Mouse (Mus musculus) E14TG2a.4 (cell line): ENCODE results near the gene Pip4k2b.
"Not testable (repeated sequence)": the region's sequence is repeated elsewhere in the genome, so short reads cannot be mapped to it uniquely, and the experiment has no call there.

Experiments
- H3K27me3 ChIP-seq: 2 replicates; pipeline ENCODE4 v1.6.1; 2014; ENCODE audit warnings: low read length, control low read depth; ENCODE audit not compliant: insufficient read depth
- H3K36me3 ChIP-seq: 2 replicates; pipeline ENCODE4 v1.6.1; 2014; ENCODE audit warnings: low read length, control low read depth; ENCODE audit not compliant: insufficient read depth
- H3K4me1 ChIP-seq: replicated peaks from 2 replicates; pipeline ENCODE4 v1.6.1; 2014; ENCODE audit warnings: low read depth, low read length, control low read depth
- H3K4me3 ChIP-seq: replicated peaks from 2 replicates; pipeline ENCODE4 v1.5.1; 2014; ENCODE audit warnings: mild to moderate bottlenecking, low read length
- H3K9me3 ChIP-seq: 2 replicates; pipeline ENCODE4 v1.6.1; 2014; ENCODE audit warnings: low read length, control low read depth
- CTCF ChIP-seq: conservative IDR thresholded peaks from 2 replicates; pipeline ENCODE4 v1.5.1; 2014; ENCODE audit warnings: low read length
- NANOG ChIP-seq: IDR thresholded peaks from 2 replicates; pipeline ENCODE4 v1.6.1; 2014; ENCODE audit warnings: borderline replicate concordance, low read length, mixed read lengths
- POU5F1 ChIP-seq: IDR thresholded peaks from 2 replicates; pipeline ENCODE4 v1.6.1; 2014; ENCODE audit warnings: low read length, borderline replicate concordance

The Pip4k2b gene

DNA sequence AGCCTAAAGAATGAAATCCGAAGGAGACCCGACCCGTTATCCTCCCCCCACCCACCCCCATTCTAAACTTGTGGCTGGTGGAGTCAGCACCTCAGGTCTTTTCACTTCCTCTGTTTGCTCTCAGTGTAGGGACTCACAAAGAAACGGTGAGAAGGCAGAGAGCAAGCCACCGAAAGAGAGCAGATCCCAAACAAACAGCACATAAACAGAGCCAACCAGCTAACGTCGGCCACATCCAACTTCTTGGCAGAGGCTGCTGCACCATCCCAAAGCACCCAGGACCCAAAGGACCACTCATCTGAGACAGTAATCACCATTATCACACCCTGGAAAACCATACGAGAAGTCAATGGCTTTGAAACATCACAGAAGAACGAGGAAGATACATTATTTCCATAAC, 1.1 kb downstream of the Pip4k2b start:
- TF ChIP-seq POU5F1 (no peak), CTCF (no peak)
- H3K4me3 ChIP-seq = peak overlapping the region; percentile 92
- peaks cover 68% of the 10 kb centered on the region for H3K4me1 ChIP-seq
- H3K36me3 ChIP-seq = peaks cover 35% of the 10 kb centered on the region
- H3K27me3 ChIP-seq = no peaks in the 10 kb centered on the region
- no peaks in the 10 kb centered on the region for H3K9me3 ChIP-seq

DNA sequence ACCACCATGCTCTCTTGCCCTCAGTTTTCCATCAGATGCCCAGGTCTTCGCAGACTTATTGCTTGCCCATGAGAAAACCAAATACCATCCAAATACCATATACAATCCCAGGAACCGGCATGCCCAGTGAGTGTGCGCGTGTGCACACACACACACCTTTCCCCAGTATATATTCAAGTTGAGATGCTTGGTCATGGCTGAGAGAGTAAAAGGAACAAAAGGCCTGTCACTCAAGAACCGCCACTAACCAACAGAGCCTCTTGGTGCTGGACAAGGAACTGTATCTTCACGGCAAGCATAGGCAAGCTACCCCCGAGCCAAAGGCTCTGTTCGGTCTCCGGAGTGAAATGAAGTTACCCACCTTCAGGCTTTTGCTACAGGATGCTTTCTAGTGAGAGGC, 1.9 kb downstream of the Pip4k2b start:
- no peaks in the 10 kb centered on the region for H3K27me3 ChIP-seq
- H3K9me3 ChIP-seq = no peaks in the 10 kb centered on the region
- H3K4me3 ChIP-seq = peak overlapping the region; percentile 92
- peaks cover 27% of the 10 kb centered on the region for H3K36me3 ChIP-seq
- TF ChIP-seq NANOG (no peak), CTCF (no peak), POU5F1 (no peak)
- H3K4me1 ChIP-seq = peaks cover 71% of the 10 kb centered on the region

DNA sequence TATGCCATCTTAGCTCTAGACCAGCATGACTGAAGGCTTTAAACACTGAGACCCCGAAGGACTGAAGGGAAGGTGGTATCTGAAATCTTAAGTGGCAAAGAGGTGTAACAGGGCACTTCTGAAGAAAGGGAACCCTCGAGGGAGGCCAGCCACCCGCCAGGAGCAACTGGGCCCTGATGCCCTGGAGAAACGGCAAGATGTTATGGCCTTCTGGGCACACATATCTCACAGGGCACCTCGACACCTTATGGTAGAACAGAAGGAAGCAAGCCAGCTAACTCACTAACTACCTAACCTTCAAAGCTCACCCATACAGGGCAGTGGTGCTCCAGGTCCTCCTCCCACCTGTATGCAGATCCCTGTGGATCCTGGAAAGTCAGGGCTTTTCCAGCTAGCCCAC, 2.3 kb downstream of the Pip4k2b start:
- peaks cover 22% of the 10 kb centered on the region for H3K36me3 ChIP-seq
- H3K9me3 ChIP-seq = no peaks in the 10 kb centered on the region
- H3K4me1 ChIP-seq = peaks cover 74% of the 10 kb centered on the region
- no peak for TF ChIP-seq POU5F1
- no peak for TF ChIP-seq CTCF
- no peak for TF ChIP-seq NANOG
- no peaks in the 10 kb centered on the region for H3K27me3 ChIP-seq
- H3K4me3 ChIP-seq = peak overlapping the region; percentile 92; the same call in 1 of the 2 replicates

DNA sequence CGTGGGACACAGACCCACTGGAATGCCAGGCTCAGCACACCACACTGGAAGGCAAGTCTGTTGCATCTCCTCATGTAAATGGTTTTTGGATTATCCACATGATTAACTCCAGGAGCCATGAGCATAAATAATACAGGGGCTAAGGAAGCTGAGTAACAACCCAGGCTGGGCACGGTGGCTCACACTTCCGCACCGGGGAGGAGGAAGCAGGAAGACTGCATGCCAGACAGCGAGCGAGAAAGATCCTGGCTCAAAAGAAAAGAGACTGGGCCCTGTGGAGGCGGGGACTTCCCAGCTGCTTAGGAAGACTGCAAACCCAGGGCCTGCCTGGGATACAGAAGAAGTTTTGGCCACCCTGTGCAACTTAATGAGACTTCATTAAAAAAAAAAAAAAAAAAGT, 4.3 kb downstream of the Pip4k2b start:
- no peaks in the 10 kb centered on the region for H3K9me3 ChIP-seq
- peaks cover 67% of the 10 kb centered on the region for H3K4me1 ChIP-seq

DNA sequence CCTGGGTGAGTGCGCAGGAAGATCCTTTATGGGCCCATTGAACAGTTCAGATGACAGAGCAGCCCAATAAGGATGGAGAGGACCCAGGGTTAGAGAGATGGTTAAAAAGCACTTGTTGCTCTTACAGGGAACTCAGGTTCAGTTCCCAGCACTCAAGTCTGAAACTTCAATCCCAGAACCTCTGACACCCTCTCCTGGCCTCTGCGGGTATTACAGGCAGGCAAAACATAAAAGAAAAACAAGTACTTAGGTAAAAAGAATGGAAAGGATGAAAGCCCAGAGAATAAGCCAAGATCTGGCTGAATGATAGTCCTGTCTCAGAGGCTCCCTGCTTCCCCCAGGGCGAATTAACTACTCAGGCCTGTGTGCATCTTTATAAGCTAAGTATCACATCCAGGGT, 5.3 kb downstream of the Pip4k2b start:
- TF ChIP-seq POU5F1 = no peak
- TF ChIP-seq NANOG = no peak
- TF ChIP-seq CTCF = peak; percentile 88
- Histone ChIP-seq H3K9me3 (no peaks in the 10 kb centered on the region), H3K4me3 (no peak overlapping the region), H3K36me3 (peaks cover 13% of the 10 kb centered on the region), H3K27me3 (no peaks in the 10 kb centered on the region), H3K4me1 (peaks cover 69% of the 10 kb centered on the region)

More for the DNA sequence above, 4.3 kb downstream of the Pip4k2b start:
- Histone ChIP-seq H3K36me3 (peaks cover 13% of the 10 kb centered on the region), H3K4me3 (0 out of 2 replicates have a peak overlapping the region, but pooled peaks have one; percentile 4), H3K27me3 (no peaks in the 10 kb centered on the region)
- TF ChIP-seq NANOG (no peak), CTCF (no peak), POU5F1 (no peak)

DNA sequence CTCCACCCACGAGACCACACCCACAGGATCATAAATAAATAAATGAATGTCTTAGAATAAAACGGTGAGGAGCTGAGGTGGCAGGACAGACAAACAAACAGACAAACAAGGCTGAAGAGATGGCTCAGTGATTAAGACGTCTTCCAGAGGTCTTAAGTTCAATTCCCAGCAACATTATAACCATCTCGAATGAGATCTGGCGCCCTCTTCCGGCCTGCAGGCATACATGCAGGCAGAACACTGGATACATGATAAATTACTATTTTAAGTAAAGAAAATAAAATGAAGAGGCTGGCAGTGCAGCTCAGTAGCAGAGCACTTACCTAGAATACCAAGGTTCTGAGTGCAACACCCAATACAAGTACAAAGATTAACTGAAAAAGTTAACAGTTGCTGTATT, 5.8 kb downstream of the Pip4k2b start:
- TF ChIP-seq CTCF (peak; percentile 87), POU5F1 (no peak), NANOG (no peak)
- peaks cover 13% of the 10 kb centered on the region for H3K36me3 ChIP-seq
- H3K4me3 ChIP-seq = no peak overlapping the region
- peaks cover 71% of the 10 kb centered on the region for H3K4me1 ChIP-seq
- no peaks in the 10 kb centered on the region for H3K9me3 ChIP-seq
- no peaks in the 10 kb centered on the region for H3K27me3 ChIP-seq

DNA sequence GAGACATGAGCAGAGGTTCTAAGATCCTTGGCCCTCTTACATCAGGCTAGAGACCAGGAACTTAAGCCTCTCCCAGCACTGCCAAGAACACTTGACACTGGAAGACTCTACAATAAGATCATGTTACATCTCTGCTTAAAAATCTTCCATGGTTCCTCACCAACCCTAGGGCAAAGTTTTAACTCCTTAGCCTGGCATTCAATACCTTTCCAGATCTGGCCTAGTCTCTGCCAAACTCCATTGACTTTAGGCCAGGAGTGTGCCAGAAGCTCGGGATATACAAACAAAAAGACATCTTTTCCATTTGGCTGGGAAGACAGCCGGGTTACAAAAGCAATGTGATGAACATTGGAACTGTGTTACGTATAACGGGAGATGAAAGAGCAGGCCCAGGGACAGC, 6.9 kb downstream of the Pip4k2b start:
- peaks cover 12% of the 10 kb centered on the region for H3K36me3 ChIP-seq
- TF ChIP-seq POU5F1 = no peak
- H3K4me3 ChIP-seq = no peak overlapping the region
- no peaks in the 10 kb centered on the region for H3K27me3 ChIP-seq
- peaks cover 70% of the 10 kb centered on the region for H3K4me1 ChIP-seq
- H3K9me3 ChIP-seq = no peaks in the 10 kb centered on the region

DNA sequence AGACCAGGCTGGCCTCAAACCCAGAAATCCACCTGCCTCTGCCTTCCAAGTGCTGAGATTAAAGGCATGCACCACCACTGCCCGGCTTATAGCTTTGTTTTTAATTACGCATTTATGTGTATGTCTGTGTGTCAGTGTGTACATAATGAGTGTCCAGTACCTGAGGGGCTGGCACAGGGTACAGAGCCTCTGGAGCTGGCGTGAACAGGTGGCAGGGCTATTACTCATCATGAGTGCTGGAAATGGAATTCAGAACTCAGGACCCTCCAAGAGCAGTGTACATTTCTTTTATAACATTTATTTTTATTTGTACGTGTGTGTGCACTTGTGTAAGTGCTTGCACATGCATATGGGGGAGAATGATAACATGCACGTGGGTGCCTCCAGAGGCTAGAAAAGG, 7.9 kb downstream of the Pip4k2b start:
- Histone ChIP-seq H3K4me3 (no peak overlapping the region), H3K4me1 (peaks cover 65% of the 10 kb centered on the region), H3K27me3 (no peaks in the 10 kb centered on the region), H3K36me3 (peaks cover 18% of the 10 kb centered on the region), H3K9me3 (no peaks in the 10 kb centered on the region)
- TF ChIP-seq POU5F1 = no peak
- TF ChIP-seq NANOG = no peak
- TF ChIP-seq CTCF = no peak

DNA sequence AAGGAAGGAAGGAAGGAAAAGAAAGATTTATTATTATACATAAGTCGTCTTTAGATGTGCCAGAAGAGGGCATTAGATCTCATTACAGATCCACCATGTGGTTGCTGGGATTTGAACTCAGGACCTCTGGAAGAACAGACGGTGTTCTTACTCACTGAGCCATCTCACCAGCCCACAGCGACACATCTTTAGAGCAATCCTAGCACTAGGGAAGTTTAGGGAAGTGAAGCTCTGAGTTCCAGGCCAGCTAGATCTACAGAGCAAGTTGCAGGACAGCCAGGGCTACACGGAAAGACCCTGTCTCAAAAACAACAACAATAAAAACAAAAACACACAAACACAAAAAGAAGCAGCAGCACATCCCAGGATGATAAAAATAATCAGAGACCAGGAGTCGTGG, 9.7 kb downstream of the Pip4k2b start:
- Histone ChIP-seq H3K4me1 (peaks cover 47% of the 10 kb centered on the region), H3K36me3 (peaks cover 34% of the 10 kb centered on the region)
- H3K27me3 ChIP-seq, H3K4me3 ChIP-seq, H3K9me3 ChIP-seq: not testable (repeated sequence)

DNA sequence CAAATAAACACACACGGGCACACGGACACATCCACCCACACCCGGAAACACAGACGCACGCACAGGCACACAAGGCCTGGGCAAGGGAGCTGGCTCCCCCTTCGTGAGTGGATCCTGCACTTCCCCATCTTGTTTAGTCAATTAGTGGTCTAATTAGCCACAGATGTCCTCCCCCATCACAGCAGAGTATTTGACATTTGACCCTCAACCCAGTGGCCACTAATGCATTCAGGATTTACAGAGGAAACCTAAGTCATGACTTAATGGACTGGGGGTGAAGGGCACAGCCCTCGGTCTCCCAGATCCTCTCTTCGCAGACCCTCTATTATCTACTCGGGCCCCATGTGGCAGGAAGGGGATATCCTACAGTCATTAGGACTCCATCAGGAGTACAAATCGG, 10.8 kb downstream of the Pip4k2b start:
- TF ChIP-seq CTCF (no peak), POU5F1 (no peak), NANOG (no peak)
- Histone ChIP-seq H3K4me1 (peaks cover 45% of the 10 kb centered on the region), H3K36me3 (peaks cover 45% of the 10 kb centered on the region), H3K27me3 (no peaks in the 10 kb centered on the region), H3K4me3 (no peak overlapping the region), H3K9me3 (peaks cover 4% of the 10 kb centered on the region; the same call in 1 of the 2 replicates)
